Mouse (Mus musculus) intestine, embryonic 14.5 days (tissue): ENCODE measurements at regions not wholly inside any gene's neighbourhood (a gene's known extent, or its start where the extent isn't known, plus 50 kb on each side); places are given as distances from the start of the nearest gene placed in this dataset.

Source experiments
- ATAC-seq: fragments of 200-750 bp; cut with Nextera tagmentation; replicated peaks from 2 replicates; pipeline ENCODE4 v1.8.0; 2017; ENCODE audit warnings: low read depth, moderate number of reproducible peaks, moderate TSS enrichment, moderate library complexity; ENCODE audit not compliant: low FRiP score, low TSS enrichment
- DNase-seq: peaks from one replicate; pipeline ENCODE4 v3.0.0-alpha.2; 2018; ENCODE audit warnings: low spot score
- H3K27ac ChIP-seq: fragments of 300-500 bp; sonication (generic); 2 replicates; pipeline ENCODE4 v1.5.1; 2014; ENCODE audit warnings: low read depth, mild to moderate bottlenecking, control low read depth
- H3K27me3 ChIP-seq: fragments of 300-500 bp; sonication (generic); replicated peaks from 2 replicates; pipeline ENCODE4 v1.6.1; 2014; ENCODE audit warnings: low read length, control low read depth; ENCODE audit not compliant: control insufficient read depth, insufficient read depth
- H3K36me3 ChIP-seq: fragments of 300-500 bp; sonication (generic); 2 replicates; pipeline ENCODE4 v1.6.1; 2014; ENCODE audit warnings: low read length, control low read depth; ENCODE audit not compliant: control insufficient read depth, insufficient read depth
- H3K4me1 ChIP-seq: fragments of 300-500 bp; sonication (generic); replicated peaks from 2 replicates; pipeline ENCODE4 v1.6.1; 2014; ENCODE audit warnings: low read length, control low read depth, mixed read lengths; ENCODE audit not compliant: control insufficient read depth, insufficient read depth
- H3K4me2 ChIP-seq: fragments of 300-500 bp; sonication (generic); 2 replicates; pipeline ENCODE4 v1.6.1; 2014; ENCODE audit warnings: low read length
- H3K4me3 ChIP-seq: fragments of 300-500 bp; sonication (generic); 2 replicates; pipeline ENCODE4 v1.5.1; 2014; ENCODE audit warnings: low read depth, low read length, control low read depth, mixed read lengths
- H3K9ac ChIP-seq: fragments of 300-500 bp; sonication (generic); 2 replicates; pipeline ENCODE4 v1.6.1; 2014; ENCODE audit warnings: mild to moderate bottlenecking, low read length
- H3K9me3 ChIP-seq: fragments of 300-500 bp; sonication (generic); 2 replicates; pipeline ENCODE4 v1.6.1; 2016; ENCODE audit warnings: low read length, control low read depth; ENCODE audit not compliant: control insufficient read depth
- WGBS: fragments of 180-500 bp; shearing (Covaris S2); extraction: QIAGEN DNeasy Blood & Tissue Kit; methylation state at CpG from one replicate; pipeline ENCODE4 v1.1.7; 2014; 5-methylcytosine and 5-hydroxymethylcytosine counted together

DNA sequence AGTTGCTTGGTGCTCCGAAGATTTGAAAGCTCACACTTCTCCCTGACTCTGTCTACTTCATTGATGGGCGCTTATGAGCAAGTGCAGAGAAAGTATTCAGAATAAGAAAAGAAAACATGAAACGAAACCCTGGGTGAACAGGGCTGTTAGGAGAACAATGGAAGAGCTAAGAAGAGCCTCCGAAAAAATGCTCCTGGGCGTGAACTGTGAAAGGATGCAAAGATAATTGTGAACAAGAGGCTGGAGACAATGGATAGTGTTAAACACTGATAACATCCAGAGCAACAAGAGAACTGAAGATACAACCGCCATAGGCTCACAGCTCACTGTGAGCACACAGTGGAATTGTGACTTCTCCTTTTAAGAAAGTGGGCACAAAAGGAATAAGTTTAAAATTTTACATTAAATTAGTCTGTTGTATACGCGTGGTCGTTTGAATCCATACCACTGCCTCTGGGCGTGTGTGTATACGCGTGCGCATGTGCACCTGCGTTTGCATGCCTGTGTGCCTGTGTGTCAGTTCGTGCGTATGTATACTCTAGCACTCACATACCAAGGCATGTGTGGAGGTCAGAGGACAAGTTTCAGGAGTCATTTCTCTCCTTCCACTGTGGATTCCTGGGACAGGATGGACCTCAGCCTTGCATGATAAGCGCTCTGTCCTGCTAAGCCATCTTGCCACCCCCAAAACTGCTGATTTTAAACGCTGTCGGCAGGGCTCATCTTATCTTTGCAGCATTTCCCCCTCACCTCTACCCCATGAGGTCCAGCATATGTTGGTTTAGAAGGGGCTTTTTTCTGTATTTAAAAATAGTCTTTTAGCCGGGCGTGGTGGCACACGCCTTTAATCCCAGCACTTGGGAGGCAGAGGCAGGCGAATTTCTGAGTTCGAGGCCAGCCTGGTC lies 113.0 kb upstream of the 1700016C15Rik start:
- ATAC-seq, result no peak
- no peak for DNase-seq
- no peak overlapping the region for H3K27ac ChIP-seq
- no peaks in the 10 kb centered on the region for H3K9me3 ChIP-seq
- H3K9ac ChIP-seq, result no peak overlapping the region
- H3K4me3 ChIP-seq, result no peak overlapping the region
- no peaks in the 10 kb centered on the region for H3K27me3 ChIP-seq
- H3K4me2 ChIP-seq, result no peak overlapping the region
- WGBS, result 85% methylated on average over 24 of the region's 24 CpGs
- no peaks in the 10 kb centered on the region for H3K36me3 ChIP-seq
- no peaks in the 10 kb centered on the region for H3K4me1 ChIP-seq

- no peak overlapping the region for H3K9ac ChIP-seq
- no peak overlapping the region for H3K4me3 ChIP-seq
- H3K9me3 ChIP-seq, result no peaks in the 10 kb centered on the region
- no peak overlapping the region for H3K4me2 ChIP-seq
- peaks cover 8% of the 10 kb centered on the region for H3K4me1 ChIP-seq
- no peaks in the 10 kb centered on the region for H3K27me3 ChIP-seq
- WGBS, result 83% methylated on average over 15 of the region's 15 CpGs
- H3K27ac ChIP-seq, result no peak overlapping the region
- H3K36me3 ChIP-seq, result no peaks in the 10 kb centered on the region
- no peak for ATAC-seq
- no peak for DNase-seq
Measured at GRCm38 (mm10) chr1:177620501-177621099, 109.0 kb upstream of the 1700016C15Rik start.

- Histone ChIP-seq H3K4me2 (no peak overlapping the region), H3K36me3 (no peaks in the 10 kb centered on the region), H3K27ac (no peak overlapping the region), H3K27me3 (no peaks in the 10 kb centered on the region), H3K9me3 (no peaks in the 10 kb centered on the region), H3K9ac (no peak overlapping the region), H3K4me3 (no peak overlapping the region), H3K4me1 (peaks cover 8% of the 10 kb centered on the region)
- 90% methylated on average over 17 of the region's 17 CpGs for WGBS
- DNase-seq, result no peak
- no peak for ATAC-seq
Measured at GRCm38 (mm10) chr1:177621854-177622590, 107.6 kb upstream of the 1700016C15Rik start.

GRCm38 (mm10) chr1:177623304-177623726 lies 106.3 kb upstream of the 1700016C15Rik start:
- Histone ChIP-seq H3K9me3 (no peaks in the 10 kb centered on the region), H3K4me1 (peaks cover 8% of the 10 kb centered on the region), H3K36me3 (no peaks in the 10 kb centered on the region), H3K9ac (no peak overlapping the region), H3K4me2 (no peak overlapping the region), H3K4me3 (no peak overlapping the region), H3K27ac (peak overlapping the region; percentile 71), H3K27me3 (no peaks in the 10 kb centered on the region)
- 40% methylated on average over 6 of the region's 6 CpGs for WGBS
- no peak for DNase-seq
- peak; percentile 66 for ATAC-seq

DNA sequence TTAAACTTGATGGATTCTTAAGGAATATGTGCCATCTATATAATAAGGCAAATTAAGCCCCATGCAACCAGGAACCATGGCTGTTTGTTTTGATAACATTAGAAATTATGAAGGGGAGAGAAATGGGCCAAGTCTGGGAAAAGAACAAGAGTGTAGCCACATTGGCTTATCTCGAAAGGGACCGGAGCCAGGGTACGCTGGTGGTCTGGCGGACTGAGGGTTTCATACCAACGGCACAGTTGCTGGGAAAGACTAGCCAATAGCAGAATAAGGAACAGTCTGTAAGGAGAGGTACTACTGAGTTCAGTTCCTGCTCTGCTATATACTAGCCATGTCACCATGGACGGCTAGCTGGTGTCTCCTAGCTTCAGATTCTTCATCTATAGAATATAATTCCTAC lies 105.9 kb upstream of the 1700016C15Rik start:
- DNase-seq (no peak), ATAC-seq (peak; percentile 13; the same call in 1 of the 2 replicates)
- Histone ChIP-seq H3K27ac (peak overlapping the region; percentile 71), H3K4me3 (no peak overlapping the region), H3K36me3 (no peaks in the 10 kb centered on the region), H3K4me2 (no peak overlapping the region), H3K9ac (no peak overlapping the region), H3K27me3 (no peaks in the 10 kb centered on the region), H3K4me1 (peaks cover 8% of the 10 kb centered on the region), H3K9me3 (no peaks in the 10 kb centered on the region)
- 69% methylated on average over 6 of the region's 6 CpGs for WGBS

DNA sequence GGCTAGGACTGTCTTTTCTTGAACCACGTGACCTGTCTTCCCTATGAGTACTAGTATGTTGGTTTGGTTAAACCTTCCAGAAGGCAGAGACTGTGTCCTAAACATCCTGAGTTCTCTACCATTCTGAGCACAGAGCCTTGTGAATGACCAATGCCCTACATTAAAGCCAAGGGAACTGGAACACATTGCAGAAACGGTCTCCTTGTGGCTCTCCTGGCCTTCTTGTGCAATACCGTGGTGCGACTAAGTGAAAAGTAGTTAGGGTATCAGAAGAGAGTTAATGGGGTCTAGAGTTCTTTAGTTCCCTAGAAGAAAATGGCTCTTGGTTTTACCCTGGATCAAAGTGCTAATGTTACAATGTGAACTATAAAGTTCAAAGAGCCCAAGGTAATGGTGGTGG lies 101.8 kb upstream of the 1700016C15Rik start:
- no peak for ATAC-seq
- no peak for DNase-seq
- Histone ChIP-seq H3K4me2 (no peak overlapping the region), H3K36me3 (no peaks in the 10 kb centered on the region), H3K9me3 (no peaks in the 10 kb centered on the region), H3K4me3 (no peak overlapping the region), H3K4me1 (peaks cover 8% of the 10 kb centered on the region), H3K9ac (no peak overlapping the region), H3K27ac (no peak overlapping the region), H3K27me3 (no peaks in the 10 kb centered on the region)
- 88% methylated on average over 4 of the region's 4 CpGs for WGBS

GRCm38 (mm10) chr1:177633966-177634602 lies 95.5 kb upstream of the 1700016C15Rik start:
- 86% methylated on average over 9 of the region's 9 CpGs for WGBS
- H3K9ac ChIP-seq, result no peak overlapping the region

GRCm38 (mm10) chr1:177637061-177637460 lies 92.6 kb upstream of the 1700016C15Rik start:
- Histone ChIP-seq H3K36me3 (no peaks in the 10 kb centered on the region), H3K4me2 (no peak overlapping the region), H3K27ac (no peak overlapping the region), H3K9me3 (no peaks in the 10 kb centered on the region), H3K9ac (no peak overlapping the region), H3K27me3 (no peaks in the 10 kb centered on the region), H3K4me1 (peaks cover 7% of the 10 kb centered on the region), H3K4me3 (no peak overlapping the region)
- ATAC-seq (no peak), DNase-seq (no peak)
- WGBS, result 83% methylated on average over 9 of the region's 9 CpGs

More at GRCm38 (mm10) chr1:177633966-177634602, 95.5 kb upstream of the 1700016C15Rik start:
- Histone ChIP-seq H3K9me3 (no peaks in the 10 kb centered on the region), H3K27me3 (no peaks in the 10 kb centered on the region), H3K4me2 (no peak overlapping the region), H3K4me1 (no peaks in the 10 kb centered on the region), H3K27ac (no peak overlapping the region), H3K4me3 (no peak overlapping the region), H3K36me3 (no peaks in the 10 kb centered on the region)
- ATAC-seq (no peak), DNase-seq (no peak)
